Mouse (Mus musculus) retina, embryonic 14.5 days (tissue): ENCODE data around the gene Acad8.

ENCODE experiments used
- DNase-seq: peaks from one replicate; pipeline ENCODE4 v3.0.0-alpha.2; 2015; ENCODE audit warnings: low spot score

Gene Acad8

DNA sequence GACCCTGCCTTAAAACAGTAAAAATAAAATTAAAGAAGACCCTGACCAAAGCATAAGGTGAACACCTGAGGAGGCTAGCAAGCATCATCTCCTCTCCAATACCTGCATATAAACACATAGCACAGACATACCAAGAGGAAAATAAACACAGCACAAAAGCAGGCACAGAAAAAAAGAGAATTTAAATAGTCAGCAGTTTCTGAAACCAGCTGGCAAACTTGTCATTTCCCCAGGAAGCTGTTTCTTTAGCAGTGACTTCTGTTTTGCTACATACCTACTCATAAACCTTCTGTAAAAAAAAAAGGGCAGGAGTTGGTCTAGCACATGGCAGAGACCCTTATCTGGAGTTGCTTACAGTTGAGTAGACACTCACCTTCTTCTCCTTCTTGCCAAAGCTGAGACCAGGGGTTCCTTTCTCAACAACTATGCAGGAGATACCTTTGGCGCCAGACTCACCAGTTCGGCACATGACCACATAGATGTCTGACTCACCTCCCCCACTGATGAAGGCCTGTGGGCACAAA is 14.2 kb downstream of the Acad8 start:
- DNase-seq: no peak

GRCm38 (mm10) chr9:26978776-26979175 is 20.6 kb downstream of the Acad8 start:
- no peak for DNase-seq

- no peak for DNase-seq
Measured at GRCm38 (mm10) chr9:26977754-26978153, 21.6 kb downstream of the Acad8 start.

- DNase-seq: no peak
Measured at GRCm38 (mm10) chr9:26947790-26948189, 51.6 kb downstream of the Acad8 start.

DNA sequence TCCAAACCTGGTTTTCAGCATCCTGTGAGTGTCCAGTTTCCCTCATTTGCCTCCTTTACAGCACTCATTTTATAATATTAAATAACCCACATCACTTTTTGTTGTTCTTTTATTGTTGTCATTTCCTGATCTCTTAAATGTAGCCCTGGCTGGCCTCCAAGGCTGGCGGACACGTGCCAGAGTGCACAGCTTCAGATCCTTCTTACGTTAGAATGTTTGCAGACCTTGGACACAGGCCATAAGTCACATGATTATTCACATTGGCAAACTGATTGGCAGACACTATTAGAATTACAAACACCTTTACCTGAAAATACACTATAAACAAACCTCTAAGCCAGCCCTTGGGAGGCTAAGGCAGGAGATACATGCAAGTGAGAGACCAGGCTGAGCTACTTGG is 75.2 kb downstream of the Acad8 start:
- no peak for DNase-seq
